Mouse (Mus musculus) liver, adult 2 months (tissue): ENCODE results near the gene Map3k11. TPM values are rescaled to one million over a fixed set of nuclear protein-coding genes. Genes with fewer than 3 reads are reported as not detected.
A peak's percentile ranks its signal among the peaks of the same experiment; 100 is the strongest.

Source experiments
- DNase-seq: peaks from one replicate; pipeline ENCODE4 v3.0.0-alpha.2; 2011; ENCODE audit warnings: low read depth, low spot score; ENCODE audit errors: extremely low read depth
- H3K27ac ChIP-seq: fragments of 200-500 bp; replicated peaks from 2 replicates; pipeline ENCODE4 v1.5.1; 2012; ENCODE audit warnings: low read depth, mild to moderate bottlenecking, control low read depth, inconsistent platforms, low read length; ENCODE audit not compliant: insufficient read depth
- H3K27me3 ChIP-seq: fragments of 200-500 bp; 2 replicates; pipeline ENCODE4 v1.6.1; 2012; ENCODE audit warnings: mild to moderate bottlenecking, moderate library complexity, low read length, inconsistent platforms; ENCODE audit not compliant: control insufficient read depth, insufficient read depth
- H3K36me3 ChIP-seq: fragments of 200-500 bp; 2 replicates; pipeline ENCODE4 v1.6.1; 2012; ENCODE audit warnings: low read length, inconsistent platforms; ENCODE audit not compliant: control insufficient read depth, insufficient read depth
- H3K4me1 ChIP-seq: fragments of 200-500 bp; 2 replicates; pipeline ENCODE4 v1.6.1; 2011; ENCODE audit warnings: low read length; ENCODE audit not compliant: control insufficient read depth, insufficient read depth
- H3K4me3 ChIP-seq: fragments of 200-500 bp; 2 replicates; pipeline ENCODE4 v1.5.1; 2011; ENCODE audit warnings: low read depth, mild to moderate bottlenecking, control low read depth, low read length, moderate library complexity; ENCODE audit not compliant: insufficient read depth
- H3K79me2 ChIP-seq: fragments of 200-500 bp; 2 replicates; pipeline ENCODE4 v1.6.1; 2012; ENCODE audit warnings: inconsistent platforms, mild to moderate bottlenecking, low read length, moderate library complexity; ENCODE audit not compliant: control insufficient read depth, insufficient read depth
- H3K9ac ChIP-seq: fragments of 200-500 bp; 2 replicates; pipeline ENCODE4 v1.6.1; 2012; ENCODE audit warnings: low read depth, mild to moderate bottlenecking, control low read depth, inconsistent platforms, low read length
- CTCF ChIP-seq: fragments of 200-500 bp; IDR thresholded peaks from 2 replicates; pipeline ENCODE4 v1.5.1; 2011; ENCODE audit warnings: low read depth, low read length, control low read depth
- POLR2A ChIP-seq: fragments of 200-500 bp; IDR thresholded peaks from 2 replicates; pipeline ENCODE4 v1.6.1; 2011; ENCODE audit warnings: low read length, control low read depth; ENCODE audit not compliant: insufficient read depth; ENCODE audit errors: extremely low read depth
- WGBS: fragments of 180-500 bp; shearing (Covaris S2); methylation state at CpG from one replicate; pipeline ENCODE4 v1.1.7; 2018; 5-methylcytosine and 5-hydroxymethylcytosine counted together
- polyA plus RNA-seq: library from polyadenylated mRNA; depleted of rRNA; stranded (reverse); fragments of >200 nt; gene quantifications from 2 replicates; pipeline ENCODE4 v1.2.3, GENCODE M21; 2012
- total RNA-seq: library from RNA; depleted of rRNA; stranded (reverse); fragments of >200 nt; gene quantifications from 2 replicates; pipeline ENCODE4 v1.2.3, GENCODE M21; 2014

Gene Map3k11
- total and polyA plus RNA-seq, 2 experiments = 10.2 to 53.6 TPM

GRCm38 (mm10) chr19:5734325-5734724 lies 45.8 kb downstream of the Map3k11 start:
- Histone ChIP-seq H3K27me3 (no peaks in the 10 kb centered on the region), H3K79me2 (no peaks in the 10 kb centered on the region; the same call in 1 of the 2 replicates), H3K9ac (no peak overlapping the region), H3K27ac (no peak overlapping the region), H3K4me1 (peaks cover 7% of the 10 kb centered on the region; the same call in 1 of the 2 replicates), H3K36me3 (no peaks in the 10 kb centered on the region), H3K4me3 (no peak overlapping the region)
- WGBS = 78% methylated on average over 9 of the region's 9 CpGs
- no peak for DNase-seq
- no peak for TF ChIP-seq CTCF

DNA sequence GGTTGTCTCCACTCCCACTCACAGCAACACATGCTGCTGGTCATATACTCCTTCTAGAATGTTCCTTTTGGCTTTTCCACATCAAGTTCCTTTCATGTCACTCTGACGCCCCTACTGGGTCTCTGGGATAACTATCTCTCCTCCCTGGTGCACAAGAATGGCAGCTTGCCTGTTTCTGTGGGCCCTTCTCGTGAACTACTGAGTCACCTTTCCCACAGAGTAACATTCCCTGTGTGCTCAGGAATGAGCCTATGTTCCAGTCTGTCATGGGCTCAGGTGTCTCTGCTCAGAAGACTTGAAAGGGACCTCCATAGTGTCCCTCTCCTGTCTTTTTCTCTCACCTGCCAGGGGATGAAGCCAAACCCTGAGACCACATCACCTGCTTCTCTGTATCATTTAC lies 50.9 kb downstream of the Map3k11 start:
- Histone ChIP-seq H3K9ac (no peak overlapping the region), H3K27ac (no peak overlapping the region), H3K36me3 (no peaks in the 10 kb centered on the region), H3K4me3 (no peak overlapping the region), H3K4me1 (no peaks in the 10 kb centered on the region), H3K79me2 (no peaks in the 10 kb centered on the region), H3K27me3 (peaks cover 5% of the 10 kb centered on the region)
- TF ChIP-seq POLR2A = no peak
- TF ChIP-seq CTCF = no peak
- no peak for DNase-seq
- 76% methylated on average over 2 of the region's 2 CpGs for WGBS

GRCm38 (mm10) chr19:5740320-5741317 lies 52.1 kb downstream of the Map3k11 start, which contains the start of gene Ltbp3:
Ltbp3 (plus strand) TSS chr19:5740904.
- WGBS = 70% methylated on average over 14 of the region's 14 CpGs
- Histone ChIP-seq H3K36me3 (no peaks in the 10 kb centered on the region), H3K79me2 (no peaks in the 10 kb centered on the region), H3K4me1 (no peaks in the 10 kb centered on the region), H3K27me3 (peaks cover 5% of the 10 kb centered on the region), H3K27ac (no peak within 1 kb of the TSS), H3K4me3 (peak within 1 kb of the TSS; percentile 57; the same call in 1 of the 2 replicates), H3K9ac (peak within 1 kb of the TSS; percentile 63; the same call in 1 of the 2 replicates)
- no peak for DNase-seq
- no peak for TF ChIP-seq CTCF
- no peak for TF ChIP-seq POLR2A

GRCm38 (mm10) chr19:5741641-5742240 lies 53.2 kb downstream of the Map3k11 start:
- no peak for DNase-seq
- H3K79me2 ChIP-seq = no peaks in the 10 kb centered on the region
- peak overlapping the region; percentile 57 for H3K4me3 ChIP-seq
- no peak overlapping the region for H3K27ac ChIP-seq
- no peaks in the 10 kb centered on the region for H3K36me3 ChIP-seq
- H3K4me1 ChIP-seq = no peaks in the 10 kb centered on the region
- H3K27me3 ChIP-seq = peaks cover 5% of the 10 kb centered on the region
- H3K9ac ChIP-seq = peak overlapping the region; percentile 63
- TF ChIP-seq POLR2A (no peak), CTCF (no peak)
- 5% methylated on average over 52 of the region's 55 CpGs for WGBS

- Histone ChIP-seq H3K79me2 (no peaks in the 10 kb centered on the region), H3K4me3 (peak overlapping the region; percentile 57), H3K27me3 (peaks cover 5% of the 10 kb centered on the region), H3K36me3 (no peaks in the 10 kb centered on the region), H3K4me1 (no peaks in the 10 kb centered on the region), H3K27ac (no peak overlapping the region), H3K9ac (peak overlapping the region; percentile 63)
- no peak for TF ChIP-seq POLR2A
- no peak for TF ChIP-seq CTCF
- WGBS = 17% methylated on average over 32 of the region's 32 CpGs
- no peak for DNase-seq
Observed at GRCm38 (mm10) chr19:5742241-5742641, 53.7 kb downstream of the Map3k11 start.

DNA sequence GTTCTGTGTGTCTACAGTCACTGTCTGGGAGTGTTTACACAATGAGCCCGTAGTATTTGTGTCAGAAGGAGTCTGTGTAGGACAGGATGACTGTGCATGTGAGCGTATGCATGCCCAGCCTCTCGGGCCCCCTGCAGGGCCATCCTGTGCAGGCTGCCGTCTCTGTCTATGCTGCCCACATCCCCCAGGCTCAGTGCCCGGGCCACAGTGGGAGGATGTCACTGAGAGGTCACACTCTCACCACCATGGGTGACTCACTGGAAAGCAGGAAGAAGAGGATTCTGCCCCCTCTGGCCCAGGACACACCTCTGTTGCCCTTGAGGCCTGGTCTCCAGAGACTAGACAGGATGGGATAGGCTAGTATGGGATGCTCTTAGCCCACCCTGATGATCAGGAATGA lies 55.0 kb downstream of the Map3k11 start:
- Histone ChIP-seq H3K27ac (no peak overlapping the region), H3K27me3 (peaks cover 5% of the 10 kb centered on the region), H3K4me3 (no peak overlapping the region), H3K4me1 (no peaks in the 10 kb centered on the region), H3K79me2 (no peaks in the 10 kb centered on the region), H3K36me3 (no peaks in the 10 kb centered on the region), H3K9ac (no peak overlapping the region)
- DNase-seq = no peak
- WGBS = 81% methylated on average over 5 of the region's 5 CpGs
- no peak for TF ChIP-seq POLR2A
- TF ChIP-seq CTCF = no peak
